Mouse (Mus musculus) stomach, embryonic 16.5 days (tissue): ENCODE data around the gene Ubqln4. TPM values are rescaled to one million over a fixed set of nuclear protein-coding genes. Genes with fewer than 3 reads are reported as not detected.

Experiments
- ATAC-seq: fragments of 200-750 bp; cut with Nextera tagmentation; 2 replicates; pipeline ENCODE4 v1.8.0; 2017; ENCODE audit warnings: moderate number of reproducible peaks, moderate TSS enrichment; ENCODE audit not compliant: insufficient read depth, low FRiP score
- H3K27ac ChIP-seq: fragments of 300-500 bp; sonication (generic); 2 replicates; pipeline ENCODE4 v1.5.1; 2014; ENCODE audit warnings: low read length
- H3K27me3 ChIP-seq: fragments of 300-500 bp; sonication (generic); 2 replicates; pipeline ENCODE4 v1.6.1; 2014; ENCODE audit warnings: low read length, control low read depth, mixed read lengths; ENCODE audit not compliant: control insufficient read depth, insufficient read depth
- H3K36me3 ChIP-seq: fragments of 300-500 bp; sonication (generic); 2 replicates; pipeline ENCODE4 v1.6.1; 2014; ENCODE audit warnings: low read length; ENCODE audit not compliant: control insufficient read depth, insufficient read depth
- H3K4me1 ChIP-seq: fragments of 300-500 bp; sonication (generic); 2 replicates; pipeline ENCODE4 v1.6.1; 2014; ENCODE audit warnings: low read length, control low read depth, mixed read lengths; ENCODE audit not compliant: control insufficient read depth, insufficient read depth
- H3K4me2 ChIP-seq: fragments of 300-500 bp; sonication (generic); 2 replicates; pipeline ENCODE4 v1.6.1; 2014; ENCODE audit warnings: low read depth, low read length, mixed read lengths
- H3K4me3 ChIP-seq: fragments of 300-500 bp; sonication (generic); replicated peaks from 2 replicates; pipeline ENCODE4 v1.5.1; 2014; ENCODE audit warnings: mild to moderate bottlenecking, low read length
- H3K9ac ChIP-seq: fragments of 300-500 bp; sonication (generic); 2 replicates; pipeline ENCODE4 v1.6.1; 2014; ENCODE audit warnings: low read length
- H3K9me3 ChIP-seq: fragments of 300-500 bp; sonication (generic); replicated peaks from 2 replicates; pipeline ENCODE4 v1.6.1; 2016; ENCODE audit warnings: low read length, control low read depth; ENCODE audit not compliant: control insufficient read depth
- WGBS: fragments of 180-500 bp; shearing (Covaris S2); extraction: QIAGEN DNeasy Blood & Tissue Kit; methylation state at CpG from one replicate; pipeline ENCODE4 v1.1.7; 2014; 5-methylcytosine and 5-hydroxymethylcytosine counted together
- polyA plus RNA-seq: library from polyadenylated mRNA; unstranded; fragments of >200 nt; fragmentation: Nextera tagmentation; extraction: Ambion mirVana; gene quantifications from 2 replicates; pipeline ENCODE4 v1.2.1, GENCODE M21; 2015

The Ubqln4 gene
- polyA plus RNA-seq, 1 experiment from 2014 or later, result 33.3 TPM

DNA sequence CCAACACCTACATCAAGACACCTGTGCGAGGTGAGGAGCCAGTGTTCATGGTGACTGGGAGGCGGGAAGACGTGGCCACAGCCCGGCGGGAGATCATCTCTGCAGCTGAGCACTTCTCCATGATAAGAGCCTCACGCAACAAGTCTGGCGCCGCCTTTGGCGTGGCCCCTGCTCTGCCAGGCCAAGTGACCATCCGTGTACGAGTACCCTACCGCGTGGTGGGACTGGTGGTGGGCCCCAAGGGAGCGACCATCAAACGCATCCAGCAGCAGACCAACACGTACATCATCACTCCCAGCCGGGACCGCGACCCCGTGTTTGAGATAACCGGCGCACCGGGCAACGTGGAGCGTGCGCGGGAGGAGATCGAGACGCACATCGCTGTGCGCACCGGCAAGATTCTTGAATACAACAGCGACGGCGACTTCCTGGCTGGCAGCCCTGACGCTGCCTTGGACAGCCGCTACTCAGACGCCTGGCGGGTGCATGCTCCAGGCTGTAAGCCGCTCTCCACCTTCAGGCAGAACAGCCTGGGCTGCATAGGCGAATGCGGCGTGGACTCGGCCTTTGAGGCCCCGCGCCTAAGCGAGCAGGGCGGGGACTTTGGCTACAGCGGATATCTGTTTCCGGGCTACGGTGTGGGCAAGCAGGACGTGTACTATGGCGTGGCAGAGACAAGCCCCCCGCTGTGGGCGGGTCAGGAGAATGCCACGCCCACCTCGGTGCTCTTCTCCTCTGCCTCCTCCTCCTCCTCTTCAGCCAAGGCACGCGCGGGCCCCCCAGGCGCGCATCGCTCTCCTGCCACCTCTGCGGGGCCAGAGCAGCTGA is 17.2 kb upstream of the Ubqln4 start:
- WGBS, result 7% methylated on average over 64 of the region's 64 CpGs
- peak overlapping the region; percentile 79 for H3K4me2 ChIP-seq
- H3K4me3 ChIP-seq, result peak overlapping the region; percentile 41
- H3K9ac ChIP-seq, result peak overlapping the region; percentile 66
- H3K4me1 ChIP-seq, result peaks cover 50% of the 10 kb centered on the region
- ATAC-seq, result peak; percentile 37
- H3K27me3 ChIP-seq, result no peaks in the 10 kb centered on the region
- H3K9me3 ChIP-seq, result no peaks in the 10 kb centered on the region
- peak overlapping the region; percentile 57; the same call in 1 of the 2 replicates for H3K27ac ChIP-seq
- H3K36me3 ChIP-seq, result peaks cover 12% of the 10 kb centered on the region

DNA sequence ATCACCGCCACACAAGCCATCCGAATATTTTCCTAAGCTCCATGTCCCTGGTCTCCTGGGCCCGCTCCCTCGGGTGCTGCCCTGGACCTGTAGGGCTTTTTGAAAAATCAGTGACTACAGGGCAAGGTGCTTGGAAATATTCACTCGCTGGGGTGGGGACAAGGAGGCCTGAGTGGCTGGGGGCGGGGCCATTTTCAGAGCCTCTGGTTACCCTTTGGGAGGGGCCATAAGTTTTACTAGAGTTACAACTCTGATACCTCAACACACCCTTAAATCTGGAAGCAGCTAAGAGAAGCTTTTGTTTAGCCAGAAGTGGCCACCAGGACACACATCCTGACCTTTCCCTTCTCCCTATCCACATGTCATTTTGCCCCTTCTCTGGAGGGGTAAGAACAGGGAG is 16.4 kb upstream of the Ubqln4 start:
- H3K4me1 ChIP-seq, result peaks cover 50% of the 10 kb centered on the region

DNA sequence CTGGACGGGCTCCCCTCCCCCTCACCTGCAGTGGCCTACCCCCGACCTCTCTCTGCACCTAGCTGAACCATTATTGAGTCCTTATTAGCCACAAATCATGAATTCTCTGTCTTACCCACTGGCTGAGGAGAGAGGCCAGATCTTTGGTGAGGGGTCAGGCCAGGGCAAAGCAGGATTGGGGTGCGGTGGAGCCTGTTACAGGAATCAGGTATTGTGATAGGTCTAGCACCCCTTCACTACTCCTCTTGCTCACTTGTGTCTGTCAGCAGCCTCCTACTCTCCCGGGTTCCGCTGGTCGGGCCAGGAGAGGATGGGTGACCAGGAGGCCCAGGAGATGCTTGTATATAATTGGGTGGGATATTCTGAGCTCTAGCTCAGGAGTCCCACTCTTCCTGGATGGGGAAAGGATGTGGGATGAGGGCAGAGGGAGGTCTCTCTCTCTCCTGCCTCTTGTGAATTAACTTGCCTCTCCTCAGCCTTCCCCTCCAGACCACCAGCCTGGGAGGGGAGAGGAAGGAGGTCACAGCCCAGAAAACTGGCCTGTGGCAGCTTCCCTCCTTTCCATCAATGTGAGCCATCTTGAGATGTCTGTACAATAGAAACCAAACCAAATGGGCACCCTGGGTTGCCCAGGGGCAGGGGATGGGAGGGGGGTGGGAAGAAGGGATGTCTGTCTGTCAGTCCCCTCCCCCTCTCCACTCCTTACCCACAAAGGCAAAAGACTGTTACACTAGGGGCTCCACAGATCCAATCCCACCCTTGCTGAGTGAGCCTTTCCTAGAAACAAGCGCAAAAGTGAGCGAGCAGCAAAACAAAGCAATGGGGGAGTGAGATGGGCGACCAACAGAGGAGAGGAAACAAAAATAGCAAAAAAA is 15.1 kb upstream of the Ubqln4 start:
- Histone ChIP-seq H3K27ac (no peak overlapping the region), H3K9ac (no peak overlapping the region), H3K27me3 (no peaks in the 10 kb centered on the region), H3K4me1 (peaks cover 52% of the 10 kb centered on the region), H3K36me3 (peaks cover 12% of the 10 kb centered on the region), H3K4me2 (no peak overlapping the region), H3K4me3 (no peak overlapping the region), H3K9me3 (no peaks in the 10 kb centered on the region)
- no peak for ATAC-seq
- 58% methylated on average over 9 of the region's 9 CpGs for WGBS

More for the DNA sequence above, 16.4 kb upstream of the Ubqln4 start:
- ATAC-seq, result no peak
- H3K4me2 ChIP-seq, result peak overlapping the region; percentile 79
- H3K27ac ChIP-seq, result peak overlapping the region; percentile 57; the same call in 1 of the 2 replicates
- H3K36me3 ChIP-seq, result peaks cover 12% of the 10 kb centered on the region
- 74% methylated on average over 6 of the region's 6 CpGs for WGBS
- H3K9ac ChIP-seq, result peak overlapping the region; percentile 66
- peak overlapping the region; percentile 41; the same call in 1 of the 2 replicates for H3K4me3 ChIP-seq
- H3K27me3 ChIP-seq, result no peaks in the 10 kb centered on the region
- H3K9me3 ChIP-seq, result no peaks in the 10 kb centered on the region

DNA sequence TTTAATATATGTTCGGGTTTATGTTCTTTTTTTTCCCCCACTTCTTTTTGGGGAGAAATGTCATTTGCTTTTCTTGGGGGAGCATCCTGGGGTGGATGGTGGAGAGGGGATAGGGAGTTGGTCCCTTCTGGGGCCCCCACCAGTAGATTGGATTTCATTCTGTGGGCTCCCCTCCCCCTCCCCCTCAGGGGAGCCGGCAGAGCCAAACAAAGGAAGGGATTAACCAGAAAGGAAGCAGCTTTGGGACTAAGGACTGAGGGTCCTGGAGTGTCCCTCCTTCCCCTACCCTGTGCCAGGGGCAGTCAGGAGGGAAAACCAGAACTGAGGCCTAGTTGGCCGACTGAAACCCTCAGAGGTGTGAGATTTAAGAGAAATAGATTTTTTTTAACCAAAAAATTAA is 14.2 kb upstream of the Ubqln4 start:
- Histone ChIP-seq H3K4me1 (peaks cover 43% of the 10 kb centered on the region), H3K27me3 (no peaks in the 10 kb centered on the region), H3K4me2 (no peak overlapping the region), H3K4me3 (no peak overlapping the region), H3K9ac (no peak overlapping the region), H3K27ac (no peak overlapping the region; the same call in 1 of the 2 replicates), H3K36me3 (peaks cover 12% of the 10 kb centered on the region), H3K9me3 (no peaks in the 10 kb centered on the region)
- no peak for ATAC-seq
- 29% methylated on average over 3 of the region's 3 CpGs for WGBS

DNA sequence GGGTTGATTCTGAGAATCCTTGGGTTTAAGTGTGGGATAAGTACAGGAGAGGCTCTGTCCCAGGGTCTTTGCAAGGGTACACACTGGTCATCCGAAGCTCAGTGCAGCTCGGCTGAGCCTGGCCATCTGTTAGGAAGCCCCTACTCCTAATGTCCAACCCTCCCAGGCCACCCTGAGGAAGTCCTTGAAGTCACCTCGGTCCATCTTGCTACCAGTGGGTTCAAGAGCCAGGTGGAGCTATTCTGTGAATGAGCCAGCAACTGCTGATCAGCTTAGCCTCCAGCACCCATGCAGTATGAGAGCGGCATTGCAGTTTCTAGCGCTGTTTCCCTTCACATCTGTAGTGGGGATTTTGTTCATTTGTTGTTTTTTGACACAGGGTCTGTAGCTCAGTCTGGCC is 13.5 kb upstream of the Ubqln4 start:
- WGBS, result 68% methylated on average over 5 of the region's 5 CpGs
- H3K9me3 ChIP-seq, result no peaks in the 10 kb centered on the region
- H3K4me3 ChIP-seq, result no peak overlapping the region
- no peak overlapping the region for H3K27ac ChIP-seq
- H3K4me2 ChIP-seq, result no peak overlapping the region
- H3K4me1 ChIP-seq, result peaks cover 36% of the 10 kb centered on the region
- ATAC-seq, result no peak
- no peaks in the 10 kb centered on the region for H3K27me3 ChIP-seq
- H3K36me3 ChIP-seq, result peaks cover 12% of the 10 kb centered on the region
- peak overlapping the region; percentile 39; the same call in 1 of the 2 replicates for H3K9ac ChIP-seq

DNA sequence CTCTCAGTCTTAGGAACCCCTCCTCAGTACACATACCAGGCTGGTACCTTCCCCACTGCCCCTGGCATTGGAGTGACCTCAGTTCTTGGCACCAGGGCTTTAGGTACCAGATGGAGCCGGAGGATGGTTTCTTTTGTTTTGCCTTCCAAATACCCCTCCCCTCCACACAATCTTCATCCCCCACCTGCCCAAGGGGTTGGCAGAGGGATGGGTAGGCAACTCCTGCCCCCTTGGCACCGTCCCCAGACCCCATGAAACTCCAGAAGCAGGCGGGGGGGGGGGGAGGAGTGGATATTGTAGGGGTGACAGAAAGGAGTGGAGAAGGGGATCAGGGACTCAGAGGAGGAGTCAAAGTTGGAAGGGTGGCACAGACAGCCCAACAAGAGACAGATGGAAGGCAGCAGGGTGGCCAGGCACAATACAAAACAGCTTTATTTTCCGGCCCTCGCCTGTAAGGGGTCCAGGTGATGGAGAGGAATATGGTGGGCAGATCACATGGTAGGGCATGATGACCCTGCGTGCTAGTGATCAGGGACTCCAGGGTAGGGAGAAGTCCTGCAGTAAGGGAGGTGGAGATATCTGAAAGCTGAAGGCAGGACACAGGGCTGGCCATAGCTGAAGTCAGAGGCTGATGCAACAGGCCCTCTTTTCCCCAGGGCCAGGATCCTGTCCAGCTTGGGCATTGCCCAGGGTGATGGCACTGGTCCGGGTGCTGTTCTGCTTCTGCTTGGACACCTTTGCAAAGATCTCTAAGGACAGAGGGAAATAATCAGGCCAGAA is 11.7 kb upstream of the Ubqln4 start:
- 68% methylated on average over 7 of the region's 7 CpGs for WGBS
- ATAC-seq, result no peak
- Histone ChIP-seq H3K4me3 (no peak overlapping the region), H3K27me3 (no peaks in the 10 kb centered on the region), H3K27ac (no peak overlapping the region), H3K4me1 (peaks cover 19% of the 10 kb centered on the region), H3K36me3 (peaks cover 8% of the 10 kb centered on the region), H3K4me2 (no peak overlapping the region), H3K9me3 (no peaks in the 10 kb centered on the region), H3K9ac (no peak overlapping the region)

DNA sequence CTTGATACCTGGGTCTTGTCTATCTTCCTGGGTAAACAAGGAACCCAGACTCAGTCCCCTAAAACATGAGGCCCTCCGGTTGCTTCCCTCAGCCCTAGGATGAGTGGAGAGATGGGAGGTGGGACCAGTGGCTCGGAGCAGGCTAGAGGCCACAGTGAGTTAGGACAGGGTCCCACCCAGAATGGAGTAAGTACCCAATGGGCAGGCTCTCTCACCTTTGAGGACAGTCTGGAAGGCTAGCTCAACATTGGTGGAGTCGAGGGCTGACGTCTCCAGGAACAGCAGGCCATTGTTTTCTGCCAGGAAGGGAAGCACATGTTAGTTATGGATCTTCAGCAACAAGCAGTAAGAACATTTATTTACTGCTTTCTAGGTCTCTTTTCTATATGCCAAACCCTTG is 11.1 kb upstream of the Ubqln4 start:
- Histone ChIP-seq H3K4me3 (no peak overlapping the region), H3K9ac (no peak overlapping the region), H3K4me1 (0 out of 2 replicates have a peak, but pooled peaks cover 12% of the 10 kb centered on the region), H3K9me3 (no peaks in the 10 kb centered on the region), H3K36me3 (peaks cover 3% of the 10 kb centered on the region; the same call in 1 of the 2 replicates), H3K27ac (no peak overlapping the region), H3K27me3 (no peaks in the 10 kb centered on the region), H3K4me2 (no peak overlapping the region)
- no peak for ATAC-seq
- 50% methylated on average over 4 of the region's 4 CpGs for WGBS

DNA sequence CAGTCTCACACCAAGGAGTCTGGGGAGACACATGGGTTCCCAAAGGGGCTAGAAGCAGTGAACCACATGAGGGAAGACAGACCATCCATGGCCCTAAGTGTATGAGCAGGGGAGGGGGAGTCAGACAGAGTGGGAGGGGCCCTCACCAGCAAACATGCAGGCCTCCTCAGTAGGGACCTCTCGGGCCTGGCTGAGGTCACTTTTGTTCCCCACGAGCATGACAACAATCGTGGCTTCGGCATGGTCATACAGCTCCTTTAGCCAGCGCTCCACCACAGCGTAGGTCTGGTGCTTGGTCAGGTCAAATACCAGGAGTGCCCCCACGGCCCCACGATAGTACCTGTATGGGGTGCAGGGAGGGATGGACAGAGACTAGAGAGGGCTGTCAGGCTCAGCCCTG is 10.4 kb upstream of the Ubqln4 start:
- Histone ChIP-seq H3K27me3 (no peaks in the 10 kb centered on the region), H3K36me3 (peaks cover 2% of the 10 kb centered on the region; the same call in 1 of the 2 replicates), H3K27ac (no peak overlapping the region), H3K4me1 (0 out of 2 replicates have a peak, but pooled peaks cover 10% of the 10 kb centered on the region), H3K4me2 (no peak overlapping the region), H3K9ac (no peak overlapping the region), H3K9me3 (no peaks in the 10 kb centered on the region), H3K4me3 (no peak overlapping the region)
- 76% methylated on average over 8 of the region's 8 CpGs for WGBS
- ATAC-seq, result no peak
